Mouse (Mus musculus) embryonic fibroblast, embryonic 13.5 days (primary cell): ENCODE results near the gene Tbcel. TPM values are rescaled to one million over a fixed set of nuclear protein-coding genes. Genes with fewer than 3 reads are reported as not detected.

Source experiments
- H3K27ac ChIP-seq: 2 replicates; pipeline ENCODE4 v1.5.1; 2012; ENCODE audit warnings: low read length, control low read depth, inconsistent platforms; ENCODE audit not compliant: insufficient read depth
- H3K4me1 ChIP-seq: 2 replicates; pipeline ENCODE4 v1.6.1; 2011; ENCODE audit warnings: low read length; ENCODE audit not compliant: control insufficient read depth, insufficient read depth
- H3K4me3 ChIP-seq: 2 replicates; pipeline ENCODE4 v1.5.1; 2011; ENCODE audit warnings: mild to moderate bottlenecking, control low read depth, low read length; ENCODE audit not compliant: insufficient read depth
- CTCF ChIP-seq: IDR thresholded peaks from 2 replicates; pipeline ENCODE4 v1.5.1; 2011; ENCODE audit warnings: mild to moderate bottlenecking, control low read depth, low read length, moderate library complexity, borderline replicate concordance; ENCODE audit not compliant: insufficient read depth
- POLR2A ChIP-seq: IDR thresholded peaks from 2 replicates; pipeline ENCODE4 v1.6.1; 2011; ENCODE audit warnings: low read depth, mild to moderate bottlenecking, control low read depth, low read length, moderate library complexity
- polyA plus RNA-seq: library from polyadenylated mRNA; stranded (reverse); fragments of >200 nt; gene quantifications from 2 replicates; pipeline ENCODE4 v1.2.4, GENCODE M21; 2011; ENCODE audit warnings: low read depth; ENCODE audit not compliant: missing spikeins, insufficient read length

Tbcel gene
- polyA plus RNA-seq, 1 experiment: 21.2 TPM

DNA sequence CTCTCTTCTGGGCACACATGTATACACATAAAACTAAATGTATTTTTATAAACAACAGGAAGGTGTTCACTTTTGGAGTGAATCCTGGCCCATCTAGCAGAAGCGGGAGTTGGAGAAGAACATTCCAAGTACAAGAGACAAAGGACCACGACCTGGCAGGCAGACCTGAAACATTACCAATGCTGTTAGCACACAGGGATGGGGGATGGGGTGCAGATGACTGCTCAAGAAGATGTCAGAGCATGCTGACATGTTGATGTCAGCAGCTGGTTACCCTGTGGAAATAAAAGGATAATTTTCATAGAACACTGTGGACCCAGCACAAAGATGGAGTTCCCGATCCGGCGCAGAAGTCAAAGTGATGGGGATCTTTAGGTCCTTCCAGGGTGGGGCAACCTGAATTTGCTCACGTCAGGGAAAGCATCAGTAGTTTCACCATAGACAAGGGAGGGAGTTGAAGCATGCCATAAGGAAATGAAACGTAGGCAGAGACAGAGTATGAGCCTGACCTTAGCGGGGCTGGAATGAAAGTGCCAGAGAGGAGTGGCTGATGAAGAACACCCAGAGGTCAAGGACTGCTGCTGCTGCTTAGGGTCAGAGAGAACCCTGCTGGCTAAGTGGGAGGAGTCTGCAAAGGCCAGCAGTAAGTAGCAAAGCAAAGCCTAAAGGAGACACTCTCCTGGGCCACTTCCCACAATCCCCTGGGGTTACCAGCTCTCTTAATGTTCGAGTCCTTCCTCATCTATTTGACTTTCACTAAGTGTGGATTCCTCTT lies 48.7 kb downstream of the Tbcel start:
- no peak overlapping the region for H3K4me3 ChIP-seq
- H3K27ac ChIP-seq: no peak overlapping the region
- peaks cover 13% of the 10 kb centered on the region for H3K4me1 ChIP-seq
- TF ChIP-seq POLR2A: no peak

DNA sequence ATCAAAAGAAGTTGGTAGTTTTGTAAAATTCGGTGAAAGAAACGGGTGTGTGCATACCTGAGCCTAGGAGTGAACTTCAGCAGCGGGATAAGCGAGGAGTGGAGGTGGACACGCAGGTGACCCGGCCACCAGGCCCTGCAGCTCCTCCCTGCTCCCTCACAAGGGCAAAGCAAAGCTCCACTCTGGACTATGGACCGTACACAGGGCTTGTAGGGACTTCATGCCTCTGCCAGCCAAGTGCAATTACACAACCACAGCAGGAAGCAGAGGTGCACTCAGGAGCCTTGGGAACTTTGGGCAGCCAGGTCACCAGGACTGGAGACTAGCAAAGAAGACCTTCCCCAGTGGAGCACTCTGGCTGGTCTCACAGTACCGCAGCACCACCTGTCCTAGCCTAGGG lies 50.1 kb downstream of the Tbcel start:
- no peak overlapping the region for H3K27ac ChIP-seq
- TF ChIP-seq CTCF (no peak), POLR2A (no peak)
- H3K4me1 ChIP-seq: peaks cover 13% of the 10 kb centered on the region
- no peak overlapping the region for H3K4me3 ChIP-seq

DNA sequence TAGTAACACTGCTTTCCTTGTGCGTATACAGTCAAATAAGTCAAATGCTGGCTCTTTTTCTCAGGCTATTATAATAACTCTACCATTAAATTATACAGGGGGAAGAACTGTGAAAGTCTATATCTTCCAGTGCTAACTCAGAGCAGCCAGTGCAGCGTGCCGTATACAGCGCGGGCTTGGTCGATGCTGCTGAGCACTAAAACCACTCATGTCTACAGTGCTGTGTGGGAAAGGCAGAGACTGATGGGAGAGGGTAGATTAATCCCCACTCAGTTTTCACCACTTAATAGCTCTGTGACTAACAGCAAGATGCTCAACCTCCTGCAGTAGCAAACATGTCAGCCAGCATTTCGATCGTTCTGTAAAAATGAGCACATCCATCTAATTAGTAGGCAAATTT lies 53.2 kb downstream of the Tbcel start:
- Histone ChIP-seq H3K27ac (no peak overlapping the region), H3K4me3 (no peak overlapping the region), H3K4me1 (no peaks in the 10 kb centered on the region)
- TF ChIP-seq CTCF: no peak
- no peak for TF ChIP-seq POLR2A

DNA sequence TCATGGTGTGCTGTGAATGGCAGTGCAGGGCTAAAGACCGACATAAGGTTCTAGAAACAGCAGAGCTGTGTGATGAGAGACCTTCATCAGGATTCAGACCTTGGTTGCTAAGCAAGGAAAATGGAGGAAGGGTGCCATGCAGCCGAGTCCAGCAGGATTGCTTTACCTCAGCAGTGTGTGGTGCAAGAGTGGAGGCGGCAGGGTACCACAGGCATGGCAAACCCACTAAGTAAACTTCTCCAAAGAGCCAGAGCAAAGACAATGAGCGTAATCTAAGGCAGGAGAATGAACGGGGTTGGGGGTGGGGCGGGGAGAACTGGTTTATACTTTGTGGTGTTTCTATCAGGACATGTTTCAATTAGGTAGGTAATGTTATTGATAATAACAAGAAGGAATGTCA lies 58.6 kb downstream of the Tbcel start:
- Histone ChIP-seq H3K4me1 (no peaks in the 10 kb centered on the region), H3K4me3 (no peak overlapping the region), H3K27ac (no peak overlapping the region)
- TF ChIP-seq POLR2A (no peak), CTCF (no peak)

DNA sequence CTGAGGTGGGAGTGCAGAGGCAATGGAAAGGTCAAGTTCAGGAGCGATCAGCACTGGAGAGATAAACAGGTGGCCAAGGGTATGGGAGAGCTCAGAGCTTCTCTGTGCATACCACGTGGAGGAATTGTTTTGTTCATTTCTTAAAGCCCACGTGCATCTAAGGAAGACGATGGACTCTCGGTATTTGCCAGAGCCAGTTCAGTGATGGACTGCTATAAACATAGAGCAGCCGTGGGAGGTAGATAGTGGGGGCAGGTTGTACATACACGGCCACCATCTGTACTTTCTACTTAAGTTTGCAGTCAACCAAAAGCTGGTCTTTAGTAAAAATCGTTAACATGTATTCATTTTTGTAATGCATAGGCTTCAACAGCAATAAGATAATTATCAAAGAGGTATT lies 65.5 kb downstream of the Tbcel start:
- TF ChIP-seq CTCF (no peak), POLR2A (no peak)
- no peak overlapping the region for H3K4me3 ChIP-seq
- H3K27ac ChIP-seq: no peak overlapping the region
- no peaks in the 10 kb centered on the region; the same call in 1 of the 2 replicates for H3K4me1 ChIP-seq

DNA sequence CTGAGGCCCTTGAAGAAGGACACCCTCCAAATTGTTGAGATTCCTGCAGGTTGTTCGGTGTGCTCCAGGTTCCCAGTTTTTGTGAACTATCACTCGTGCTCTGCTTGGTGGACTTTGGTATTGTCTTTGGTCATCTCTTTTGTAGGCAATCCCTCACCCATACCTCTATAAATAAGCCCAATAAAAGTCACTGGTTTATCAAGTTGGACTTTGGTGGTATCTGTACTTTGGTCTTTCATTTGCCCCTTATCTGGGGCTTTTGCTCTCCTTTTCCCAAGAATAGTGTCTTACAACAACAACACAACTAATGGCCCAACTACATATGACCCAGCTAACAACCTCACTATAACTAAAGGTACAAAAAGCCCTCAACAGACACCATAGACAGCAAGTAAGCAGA lies 66.4 kb downstream of the Tbcel start:
- no peaks in the 10 kb centered on the region; the same call in 1 of the 2 replicates for H3K4me1 ChIP-seq
- H3K4me3 ChIP-seq: no peak overlapping the region
- TF ChIP-seq CTCF (no peak), POLR2A (no peak)
- no peak overlapping the region for H3K27ac ChIP-seq

DNA sequence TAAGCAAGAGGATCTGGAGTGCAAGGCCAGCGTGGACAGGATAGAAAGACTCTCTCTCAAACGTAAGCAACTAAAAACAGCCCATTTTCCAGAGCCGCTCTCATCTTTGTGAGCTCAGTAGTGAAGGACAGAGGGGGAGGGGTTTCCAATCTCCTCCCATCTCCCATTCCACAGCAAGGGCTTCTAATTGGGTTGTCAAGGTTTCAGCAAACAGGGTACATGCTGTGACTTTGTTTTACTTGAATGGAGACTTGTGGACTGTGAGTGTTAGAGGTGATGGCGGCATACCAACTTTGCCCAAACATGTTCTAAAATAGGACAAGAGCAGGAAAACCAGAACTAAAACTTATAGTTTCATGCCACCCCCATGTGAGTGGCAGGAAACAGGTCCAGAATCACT lies 68.2 kb downstream of the Tbcel start:
- Histone ChIP-seq H3K27ac (no peak overlapping the region), H3K4me3 (no peak overlapping the region), H3K4me1 (no peaks in the 10 kb centered on the region; the same call in 1 of the 2 replicates)
- no peak for TF ChIP-seq CTCF
- TF ChIP-seq POLR2A: no peak

DNA sequence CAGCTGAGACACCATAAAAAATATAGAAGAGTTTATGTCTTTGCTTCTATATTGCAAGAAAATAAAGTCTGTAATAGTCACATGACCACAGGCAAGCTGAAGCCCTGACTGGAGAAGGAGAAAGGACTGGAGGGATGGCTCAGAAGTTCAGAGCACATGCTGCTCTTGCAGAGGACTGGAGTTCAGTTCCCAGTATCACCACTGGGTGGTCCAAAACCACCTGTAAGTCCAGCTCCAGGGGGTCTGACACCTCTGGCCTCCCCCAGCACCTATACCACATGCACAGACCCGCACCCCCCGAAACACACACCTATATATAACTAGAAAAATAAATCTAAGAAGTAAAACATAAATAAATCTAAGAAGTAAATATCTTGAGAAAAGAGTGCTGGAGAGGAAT lies 75.5 kb downstream of the Tbcel start:
- H3K4me1 ChIP-seq: no peaks in the 10 kb centered on the region; the same call in 1 of the 2 replicates
- H3K4me3 ChIP-seq: no peak overlapping the region
- TF ChIP-seq POLR2A (no peak), CTCF (no peak)
- H3K27ac ChIP-seq: no peak overlapping the region

DNA sequence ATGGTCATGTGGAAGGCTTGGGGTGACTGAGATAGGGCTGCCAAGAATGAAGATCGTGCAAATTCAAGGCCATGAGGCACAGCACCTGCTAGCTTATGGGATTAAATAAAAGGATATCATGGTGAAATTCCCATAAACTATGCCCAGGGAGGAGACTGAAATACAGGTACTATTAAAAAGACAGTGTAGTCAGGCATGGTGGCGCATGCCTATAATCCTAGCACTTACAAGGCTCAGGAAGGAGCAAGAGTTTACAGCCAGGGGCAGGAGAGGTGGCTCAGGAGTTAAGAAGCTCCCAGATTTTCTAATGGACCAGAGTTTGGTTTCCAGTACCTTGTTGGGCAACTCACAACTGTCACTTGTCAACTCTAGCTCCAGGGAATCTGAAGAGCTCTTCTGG lies 76.0 kb downstream of the Tbcel start:
- no peak overlapping the region for H3K4me3 ChIP-seq
- no peak overlapping the region for H3K27ac ChIP-seq
- TF ChIP-seq POLR2A: no peak
- TF ChIP-seq CTCF: no peak
- no peaks in the 10 kb centered on the region for H3K4me1 ChIP-seq

DNA sequence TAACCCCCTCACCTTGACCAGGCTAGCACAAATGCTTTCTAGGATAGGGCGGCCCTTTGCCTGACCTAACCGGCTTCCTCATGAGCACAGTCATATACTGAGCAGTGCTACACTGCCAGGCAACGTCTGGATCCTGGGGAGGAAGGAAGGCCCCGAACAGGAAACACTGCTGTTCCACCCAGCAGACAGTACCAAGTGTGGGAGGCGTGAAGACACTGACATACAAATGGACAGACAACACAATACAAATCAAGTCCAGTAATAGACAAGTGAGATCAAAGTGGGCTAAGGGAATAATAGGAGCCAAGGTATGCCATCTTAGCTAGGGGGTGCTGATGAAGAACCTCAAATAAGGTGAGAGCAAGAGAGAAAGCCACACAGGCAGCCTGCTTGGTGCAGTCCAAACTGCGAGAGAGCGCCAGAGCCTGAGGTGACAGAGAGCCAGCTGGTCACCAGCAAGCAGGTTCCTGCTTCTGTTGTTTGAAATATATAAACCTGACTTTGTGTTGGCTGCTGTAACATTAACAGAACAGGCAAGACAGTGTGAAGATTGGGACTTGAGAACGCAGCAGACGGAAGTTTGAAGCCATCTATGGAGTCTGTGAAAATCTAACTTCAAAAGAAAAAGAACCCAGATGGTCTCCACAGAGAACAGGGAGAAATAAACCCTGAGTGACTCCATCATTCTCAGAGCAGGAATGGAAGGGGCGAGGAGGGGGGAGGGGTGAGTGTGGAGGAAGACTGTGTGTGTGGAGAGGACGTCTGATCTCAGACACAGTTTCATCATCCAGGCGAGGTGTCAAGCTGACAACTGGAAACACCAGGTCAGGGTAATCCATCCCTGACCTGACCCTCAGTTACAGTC lies 79.3 kb downstream of the Tbcel start:
- H3K4me3 ChIP-seq: no peak overlapping the region
- no peak overlapping the region for H3K27ac ChIP-seq
- no peaks in the 10 kb centered on the region for H3K4me1 ChIP-seq
- TF ChIP-seq CTCF (no peak), POLR2A (no peak)
